Mouse (Mus musculus) midbrain, embryonic 12.5 days (tissue): ENCODE results near the gene Fbxl17. TPM values are rescaled to one million over a fixed set of nuclear protein-coding genes. Genes with fewer than 3 reads are reported as not detected.

Experiments
- ATAC-seq: fragments of 200-750 bp; cut with Nextera tagmentation; 2 replicates; pipeline ENCODE4 v1.8.0; 2017; ENCODE audit warnings: low read depth, moderate TSS enrichment, moderate library complexity; ENCODE audit not compliant: low FRiP score
- H3K27ac ChIP-seq: fragments of 300-500 bp; sonication (generic); replicated peaks from 2 replicates; pipeline ENCODE4 v1.5.1; 2016; ENCODE audit warnings: mild to moderate bottlenecking
- H3K27me3 ChIP-seq: fragments of 300-500 bp; sonication (generic); 2 replicates; pipeline ENCODE4 v1.6.1; 2016; ENCODE audit warnings: mild to moderate bottlenecking
- H3K36me3 ChIP-seq: fragments of 300-500 bp; sonication (generic); 2 replicates; pipeline ENCODE4 v1.6.1; 2016
- H3K4me1 ChIP-seq: fragments of 300-500 bp; sonication (generic); 2 replicates; pipeline ENCODE4 v1.6.1; 2016
- H3K4me2 ChIP-seq: fragments of 300-500 bp; sonication (generic); replicated peaks from 2 replicates; pipeline ENCODE4 v1.6.1; 2016; ENCODE audit warnings: mild to moderate bottlenecking, moderate library complexity
- H3K4me3 ChIP-seq: fragments of 300-500 bp; sonication (generic); 2 replicates; pipeline ENCODE4 v1.5.1; 2016; ENCODE audit warnings: mild to moderate bottlenecking
- H3K9ac ChIP-seq: fragments of 300-500 bp; sonication (generic); replicated peaks from 2 replicates; pipeline ENCODE4 v1.6.1; 2016; ENCODE audit warnings: mild to moderate bottlenecking, moderate library complexity
- H3K9me3 ChIP-seq: fragments of 300-500 bp; sonication (generic); 2 replicates; pipeline ENCODE4 v1.6.1; 2016; ENCODE audit warnings: mild to moderate bottlenecking
- WGBS: fragments of 180-500 bp; shearing (Covaris S2); methylation state at CpG from one replicate; pipeline ENCODE4 v1.1.7; 2016; 5-methylcytosine and 5-hydroxymethylcytosine counted together
- polyA plus RNA-seq: library from polyadenylated mRNA; unstranded; fragments of >200 nt; fragmentation: Nextera tagmentation; extraction: Ambion mirVana; gene quantifications from 2 replicates; pipeline ENCODE4 v1.2.1, GENCODE M21; 2016

Fbxl17 gene
- polyA plus RNA-seq, 1 experiment from 2014 or later, result 37.1 TPM

DNA sequence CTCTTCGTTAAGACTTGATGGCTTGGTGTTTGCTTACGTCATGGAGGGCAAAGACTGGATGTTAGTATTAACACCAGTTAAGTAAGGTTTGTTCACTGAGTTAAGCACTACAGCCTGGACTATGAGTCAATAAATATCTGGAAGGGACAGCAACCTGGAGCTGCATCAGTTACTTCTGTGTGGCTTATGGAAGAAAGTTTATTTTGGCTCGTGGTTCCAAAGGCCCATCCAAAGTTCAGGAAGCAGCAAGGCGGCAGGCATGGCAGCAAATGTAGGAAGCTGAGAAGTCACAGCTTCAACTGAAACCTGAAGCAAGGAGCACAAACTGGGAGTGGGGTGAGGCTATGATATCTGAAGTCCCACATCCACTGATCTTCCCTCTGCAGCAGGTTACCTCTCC, 108.3 kb downstream of the Fbxl17 start:
- no peak for ATAC-seq

DNA sequence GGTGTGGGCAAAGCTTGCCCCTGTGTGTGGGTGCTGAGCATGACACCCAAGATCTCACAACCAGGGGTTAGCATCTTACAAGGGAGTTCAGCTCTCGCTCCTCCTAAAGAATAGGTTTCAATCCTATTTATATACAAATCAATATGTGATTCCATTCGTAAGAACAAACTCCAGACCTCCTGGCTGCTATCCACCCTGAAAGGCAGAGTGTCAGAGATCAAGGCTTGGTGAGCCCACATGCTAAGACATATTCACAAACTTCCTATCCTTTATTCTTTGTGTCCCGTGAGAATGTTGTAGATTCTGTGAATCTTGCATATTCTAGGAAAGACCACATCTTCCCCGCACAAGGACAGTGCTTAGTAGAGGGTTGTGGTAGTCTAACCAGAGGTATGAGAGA, 108.9 kb downstream of the Fbxl17 start:
- Histone ChIP-seq H3K27ac (no peak overlapping the region), H3K4me3 (no peak overlapping the region)
- 74% methylated on average over 4 of the region's 4 CpGs for WGBS

More for the DNA sequence above, 108.3 kb downstream of the Fbxl17 start:
- Histone ChIP-seq H3K36me3 (no peaks in the 10 kb centered on the region), H3K27ac (no peak overlapping the region), H3K9me3 (no peaks in the 10 kb centered on the region), H3K27me3 (no peaks in the 10 kb centered on the region), H3K4me2 (no peak overlapping the region), H3K9ac (no peak overlapping the region), H3K4me3 (no peak overlapping the region), H3K4me1 (no peaks in the 10 kb centered on the region)
- 92% methylated on average over 4 of the region's 4 CpGs for WGBS

DNA sequence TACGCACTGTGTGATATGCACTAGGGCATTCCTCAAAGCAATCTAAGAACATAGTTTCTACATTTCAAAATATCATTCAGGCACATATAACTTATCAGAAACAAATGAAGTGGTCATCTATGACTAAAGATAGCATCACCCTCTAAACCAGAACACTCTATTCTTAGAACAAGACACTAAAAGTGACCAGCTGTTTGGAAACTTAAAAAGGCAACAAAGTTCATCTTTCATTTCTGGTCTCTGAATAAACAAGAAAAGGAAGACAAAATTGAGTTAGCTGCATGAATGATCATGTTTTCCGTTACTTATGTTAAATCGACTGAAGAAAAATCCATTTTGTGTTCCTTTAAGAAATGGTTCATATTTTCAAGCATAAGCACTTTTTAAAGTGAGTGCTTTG, 128.8 kb downstream of the Fbxl17 start:
- Histone ChIP-seq H3K4me3 (no peak overlapping the region), H3K27ac (no peak overlapping the region), H3K9me3 (peaks cover 5% of the 10 kb centered on the region; the same call in 1 of the 2 replicates), H3K27me3 (no peaks in the 10 kb centered on the region), H3K4me2 (no peak overlapping the region), H3K36me3 (no peaks in the 10 kb centered on the region), H3K4me1 (0 out of 2 replicates have a peak, but pooled peaks cover 2% of the 10 kb centered on the region), H3K9ac (no peak overlapping the region)
- ATAC-seq, result no peak
- 84% methylated on average over 3 of the region's 3 CpGs for WGBS

More for the DNA sequence above, 108.9 kb downstream of the Fbxl17 start:
- H3K4me1 ChIP-seq, result no peaks in the 10 kb centered on the region
- ATAC-seq, result no peak
- no peaks in the 10 kb centered on the region for H3K27me3 ChIP-seq
- no peaks in the 10 kb centered on the region for H3K9me3 ChIP-seq
- no peak overlapping the region for H3K9ac ChIP-seq
- no peaks in the 10 kb centered on the region for H3K36me3 ChIP-seq
- no peak overlapping the region for H3K4me2 ChIP-seq

GRCm38 (mm10) chr17:63369631-63370310, 130.0 kb downstream of the Fbxl17 start:
- Histone ChIP-seq H3K36me3 (no peaks in the 10 kb centered on the region), H3K4me3 (no peak overlapping the region), H3K4me2 (no peak overlapping the region), H3K27me3 (no peaks in the 10 kb centered on the region), H3K9ac (no peak overlapping the region), H3K4me1 (0 out of 2 replicates have a peak, but pooled peaks cover 3% of the 10 kb centered on the region), H3K27ac (no peak overlapping the region), H3K9me3 (no peaks in the 10 kb centered on the region)
- 65% methylated on average over 8 of the region's 8 CpGs for WGBS
- no peak for ATAC-seq

DNA sequence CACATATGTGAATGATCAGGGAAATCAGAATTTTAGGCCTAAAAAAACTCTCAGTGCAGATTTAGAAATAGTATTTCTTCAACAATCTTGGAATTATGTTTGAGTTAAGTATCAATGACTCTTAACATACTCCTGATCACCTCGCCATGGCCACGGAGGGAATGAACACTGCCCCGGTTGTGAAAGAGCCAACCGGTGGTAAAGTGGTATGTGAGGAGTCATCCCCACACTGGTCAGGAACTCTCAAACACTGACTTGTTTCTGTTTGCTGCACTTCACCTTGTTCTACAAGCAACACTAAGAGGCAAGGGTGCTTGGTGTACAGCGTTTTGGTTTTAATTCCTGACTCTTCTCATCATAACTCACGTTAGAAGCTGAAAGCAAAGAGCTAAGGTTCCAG, 132.3 kb downstream of the Fbxl17 start:
- H3K4me2 ChIP-seq, result no peak overlapping the region
- H3K27me3 ChIP-seq, result no peaks in the 10 kb centered on the region
- no peak for ATAC-seq
- no peak overlapping the region for H3K27ac ChIP-seq
- H3K4me1 ChIP-seq, result 0 out of 2 replicates have a peak, but pooled peaks cover 3% of the 10 kb centered on the region
- H3K9me3 ChIP-seq, result no peaks in the 10 kb centered on the region
- no peak overlapping the region for H3K9ac ChIP-seq
- H3K36me3 ChIP-seq, result no peaks in the 10 kb centered on the region
- 90% methylated on average over 6 of the region's 6 CpGs for WGBS
- no peak overlapping the region for H3K4me3 ChIP-seq

- Histone ChIP-seq H3K9ac (no peak overlapping the region), H3K36me3 (0 out of 2 replicates have a peak, but pooled peaks cover 2% of the 10 kb centered on the region), H3K27ac (no peak overlapping the region), H3K4me3 (no peak overlapping the region), H3K4me1 (0 out of 2 replicates have a peak, but pooled peaks cover 3% of the 10 kb centered on the region), H3K9me3 (no peaks in the 10 kb centered on the region), H3K27me3 (no peaks in the 10 kb centered on the region), H3K4me2 (no peak overlapping the region)
- 73% methylated on average over 11 of the region's 11 CpGs for WGBS
- no peak for ATAC-seq
These were observed 133.8 kb downstream of the Fbxl17 start for GRCm38 (mm10) chr17:63366045-63366444.

DNA sequence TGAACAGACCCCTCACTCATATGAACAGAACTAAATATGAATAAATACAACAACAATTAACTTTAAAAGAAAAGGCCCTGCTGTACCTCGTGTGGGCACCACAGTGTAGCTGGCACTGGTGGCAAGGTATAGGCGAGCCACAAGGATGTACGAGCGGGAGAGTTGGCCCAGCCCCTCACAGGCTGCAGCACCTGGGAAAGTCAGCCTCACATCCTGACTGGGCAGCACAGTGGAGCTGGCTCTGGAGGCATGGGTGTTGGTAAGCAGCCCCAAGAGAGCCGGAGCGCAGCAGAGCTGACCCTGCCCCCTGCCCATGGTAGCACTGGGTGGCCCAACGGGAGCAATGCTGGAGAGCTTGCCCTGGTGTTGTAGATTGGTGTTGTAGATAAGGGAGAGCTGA, 135.2 kb downstream of the Fbxl17 start:
- 94% methylated on average over 7 of the region's 7 CpGs for WGBS

GRCm38 (mm10) chr17:63362196-63362595, 137.6 kb downstream of the Fbxl17 start:
- no peak for ATAC-seq
- Histone ChIP-seq H3K9ac (no peak overlapping the region), H3K4me1 (0 out of 2 replicates have a peak, but pooled peaks cover 3% of the 10 kb centered on the region), H3K36me3 (0 out of 2 replicates have a peak, but pooled peaks cover 2% of the 10 kb centered on the region), H3K4me2 (no peak overlapping the region), H3K9me3 (no peaks in the 10 kb centered on the region), H3K27ac (no peak overlapping the region), H3K4me3 (no peak overlapping the region), H3K27me3 (no peaks in the 10 kb centered on the region)
- 87% methylated on average over 3 of the region's 3 CpGs for whole genome bisulfite sequencing

More for the DNA sequence above, 135.2 kb downstream of the Fbxl17 start:
- H3K36me3 ChIP-seq, result 0 out of 2 replicates have a peak, but pooled peaks cover 2% of the 10 kb centered on the region
- no peak overlapping the region for H3K4me3 ChIP-seq
- H3K9ac ChIP-seq, result no peak overlapping the region
- ATAC-seq, result no peak
- no peak overlapping the region for H3K4me2 ChIP-seq
- H3K27me3 ChIP-seq, result no peaks in the 10 kb centered on the region
- no peaks in the 10 kb centered on the region for H3K9me3 ChIP-seq
- H3K4me1 ChIP-seq, result 0 out of 2 replicates have a peak, but pooled peaks cover 3% of the 10 kb centered on the region
- H3K27ac ChIP-seq, result no peak overlapping the region

DNA sequence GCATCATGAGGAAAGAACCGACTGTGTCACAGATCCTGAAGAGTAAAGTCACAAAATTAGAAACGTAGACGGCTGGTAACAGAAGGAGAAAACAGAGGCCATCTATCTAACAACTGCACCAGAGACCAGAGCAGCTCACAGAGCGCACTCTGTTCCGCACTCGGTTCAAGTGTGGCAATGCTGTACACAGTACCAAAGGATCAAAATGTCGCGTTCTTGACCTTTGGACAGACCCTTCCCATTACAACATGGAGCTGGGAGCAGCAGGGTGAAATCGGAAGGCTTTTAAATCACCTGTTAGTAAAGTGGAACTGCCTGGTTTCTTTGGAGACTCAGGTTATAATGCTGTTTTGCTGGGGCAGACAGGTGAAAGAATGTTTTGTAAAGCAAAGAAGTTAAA, 138.1 kb downstream of the Fbxl17 start:
- no peak overlapping the region for H3K4me2 ChIP-seq
- H3K4me1 ChIP-seq, result 0 out of 2 replicates have a peak, but pooled peaks cover 3% of the 10 kb centered on the region
- no peaks in the 10 kb centered on the region for H3K9me3 ChIP-seq
- ATAC-seq, result no peak
- no peak overlapping the region for H3K9ac ChIP-seq
- no peak overlapping the region for H3K27ac ChIP-seq
- 95% methylated on average over 9 of the region's 9 CpGs for WGBS
- no peaks in the 10 kb centered on the region for H3K27me3 ChIP-seq
- 0 out of 2 replicates have a peak, but pooled peaks cover 2% of the 10 kb centered on the region for H3K36me3 ChIP-seq
- no peak overlapping the region for H3K4me3 ChIP-seq

GRCm38 (mm10) chr17:63358837-63359236, 141.0 kb downstream of the Fbxl17 start:
- Histone ChIP-seq H3K9ac (no peak overlapping the region), H3K4me2 (no peak overlapping the region), H3K4me1 (no peaks in the 10 kb centered on the region), H3K27ac (no peak overlapping the region), H3K4me3 (no peak overlapping the region), H3K9me3 (no peaks in the 10 kb centered on the region), H3K36me3 (peaks cover 7% of the 10 kb centered on the region), H3K27me3 (no peaks in the 10 kb centered on the region)
- WGBS, result 73% methylated on average over 1 of the region's 1 CpGs
- ATAC-seq, result no peak

GRCm38 (mm10) chr17:63356202-63356601, 143.6 kb downstream of the Fbxl17 start:
- no peak overlapping the region for H3K4me3 ChIP-seq
- H3K36me3 ChIP-seq, result peaks cover 4% of the 10 kb centered on the region
- no peak overlapping the region for H3K9ac ChIP-seq
- no peak for ATAC-seq
- H3K27ac ChIP-seq, result no peak overlapping the region
- H3K4me1 ChIP-seq, result no peaks in the 10 kb centered on the region
- no peaks in the 10 kb centered on the region for H3K27me3 ChIP-seq
- 89% methylated on average over 3 of the region's 3 CpGs for WGBS
- H3K9me3 ChIP-seq, result no peaks in the 10 kb centered on the region
- no peak overlapping the region for H3K4me2 ChIP-seq

- no peak overlapping the region for H3K4me2 ChIP-seq
- H3K27me3 ChIP-seq, result no peaks in the 10 kb centered on the region
- H3K9ac ChIP-seq, result no peak overlapping the region
- 90% methylated on average over 6 of the region's 6 CpGs for WGBS
- peaks cover 9% of the 10 kb centered on the region for H3K36me3 ChIP-seq
- H3K4me3 ChIP-seq, result no peak overlapping the region
- peak; percentile 52; the same call in 1 of the 2 replicates for ATAC-seq
- no peaks in the 10 kb centered on the region for H3K4me1 ChIP-seq
- H3K27ac ChIP-seq, result no peak overlapping the region
- H3K9me3 ChIP-seq, result no peaks in the 10 kb centered on the region
These were observed 147.1 kb downstream of the Fbxl17 start for GRCm38 (mm10) chr17:63352634-63353195.
